Mouse (Mus musculus) hindbrain, embryonic 15.5 days (tissue): ENCODE results near the gene Cd2. TPM values are rescaled to one million over a fixed set of nuclear protein-coding genes. Genes with fewer than 3 reads are reported as not detected.

ENCODE experiments used
- ATAC-seq: fragments of 200-750 bp; cut with Nextera tagmentation; 2 replicates; pipeline ENCODE4 v1.8.0; 2017; ENCODE audit warnings: low read depth, moderate number of reproducible peaks, moderate TSS enrichment; ENCODE audit not compliant: low FRiP score
- H3K27ac ChIP-seq: fragments of 300-500 bp; sonication (generic); replicated peaks from 2 replicates; pipeline ENCODE4 v1.5.1; 2015; ENCODE audit warnings: mild to moderate bottlenecking, inconsistent platforms
- H3K27me3 ChIP-seq: fragments of 300-500 bp; sonication (generic); 2 replicates; pipeline ENCODE4 v1.6.1; 2015; ENCODE audit warnings: control low read depth, inconsistent platforms
- H3K36me3 ChIP-seq: fragments of 300-500 bp; sonication (generic); 2 replicates; pipeline ENCODE4 v1.6.1; 2015; ENCODE audit warnings: control low read depth, inconsistent platforms
- H3K4me1 ChIP-seq: fragments of 300-500 bp; sonication (generic); replicated peaks from 2 replicates; pipeline ENCODE4 v1.6.1; 2015; ENCODE audit warnings: control low read depth, inconsistent platforms
- H3K4me2 ChIP-seq: fragments of 300-500 bp; sonication (generic); 2 replicates; pipeline ENCODE4 v1.6.1; 2015; ENCODE audit warnings: moderate library complexity, mild to moderate bottlenecking, inconsistent platforms
- H3K4me3 ChIP-seq: fragments of 300-500 bp; sonication (generic); 2 replicates; pipeline ENCODE4 v1.5.1; 2015; ENCODE audit warnings: mild to moderate bottlenecking, inconsistent platforms
- H3K9ac ChIP-seq: fragments of 300-500 bp; sonication (generic); 2 replicates; pipeline ENCODE4 v1.6.1; 2015; ENCODE audit warnings: inconsistent platforms
- H3K9me3 ChIP-seq: fragments of 300-500 bp; sonication (generic); 2 replicates; pipeline ENCODE4 v1.6.1; 2016; ENCODE audit warnings: control low read depth, inconsistent platforms
- WGBS: fragments of 180-500 bp; shearing (Covaris S2); methylation state at CpG from one replicate; pipeline ENCODE4 v1.1.7; 2015; 5-methylcytosine and 5-hydroxymethylcytosine counted together
- polyA plus RNA-seq: library from polyadenylated mRNA; unstranded; fragments of >200 nt; fragmentation: Nextera tagmentation; extraction: Ambion mirVana; gene quantifications from 2 replicates; pipeline ENCODE4 v1.2.1, GENCODE M21; 2015

The Cd2 gene
- polyA plus RNA-seq, 1 experiment from 2014 or later, result not detected

- no peak overlapping the region for H3K27ac ChIP-seq
- no peaks in the 10 kb centered on the region for H3K9me3 ChIP-seq
- no peak overlapping the region for H3K4me2 ChIP-seq
- WGBS, result 90% methylated on average over 19 of the region's 19 CpGs
- no peaks in the 10 kb centered on the region for H3K27me3 ChIP-seq
- ATAC-seq, result no peak
- H3K9ac ChIP-seq, result no peak overlapping the region
- H3K36me3 ChIP-seq, result no peaks in the 10 kb centered on the region
- no peak overlapping the region for H3K4me3 ChIP-seq
- H3K4me1 ChIP-seq, result peaks cover 2% of the 10 kb centered on the region; the same call in 1 of the 2 replicates
These were observed 3.1 kb upstream of the Cd2 start for GRCm38 (mm10) chr3:101290587-101291520.

- Histone ChIP-seq H3K4me3 (no peak overlapping the region), H3K27ac (no peak overlapping the region), H3K4me1 (no peaks in the 10 kb centered on the region), H3K9ac (no peak overlapping the region), H3K4me2 (no peak overlapping the region), H3K36me3 (no peaks in the 10 kb centered on the region), H3K9me3 (no peaks in the 10 kb centered on the region), H3K27me3 (no peaks in the 10 kb centered on the region)
- no peak for ATAC-seq
- WGBS, result 93% methylated on average over 7 of the region's 7 CpGs
These were observed 2.3 kb upstream of the Cd2 start for GRCm38 (mm10) chr3:101290036-101290435.

- Histone ChIP-seq H3K4me2 (no peak overlapping the region), H3K9ac (no peak overlapping the region), H3K9me3 (no peaks in the 10 kb centered on the region), H3K27ac (no peak overlapping the region), H3K27me3 (no peaks in the 10 kb centered on the region), H3K36me3 (no peaks in the 10 kb centered on the region), H3K4me1 (no peaks in the 10 kb centered on the region), H3K4me3 (no peak overlapping the region)
- 82% methylated on average over 3 of the region's 3 CpGs for WGBS
- no peak for ATAC-seq
These were observed 1.7 kb upstream of the Cd2 start for GRCm38 (mm10) chr3:101289406-101289805.

- Histone ChIP-seq H3K9ac (no peak overlapping the region), H3K27ac (no peak overlapping the region), H3K9me3 (no peaks in the 10 kb centered on the region), H3K36me3 (no peaks in the 10 kb centered on the region), H3K27me3 (no peaks in the 10 kb centered on the region), H3K4me2 (no peak overlapping the region), H3K4me3 (no peak overlapping the region), H3K4me1 (no peaks in the 10 kb centered on the region)
- no peak for ATAC-seq
- 92% methylated on average over 12 of the region's 12 CpGs for WGBS
These were observed 1.1 kb downstream of the Cd2 start for GRCm38 (mm10) chr3:101286336-101287325.

DNA sequence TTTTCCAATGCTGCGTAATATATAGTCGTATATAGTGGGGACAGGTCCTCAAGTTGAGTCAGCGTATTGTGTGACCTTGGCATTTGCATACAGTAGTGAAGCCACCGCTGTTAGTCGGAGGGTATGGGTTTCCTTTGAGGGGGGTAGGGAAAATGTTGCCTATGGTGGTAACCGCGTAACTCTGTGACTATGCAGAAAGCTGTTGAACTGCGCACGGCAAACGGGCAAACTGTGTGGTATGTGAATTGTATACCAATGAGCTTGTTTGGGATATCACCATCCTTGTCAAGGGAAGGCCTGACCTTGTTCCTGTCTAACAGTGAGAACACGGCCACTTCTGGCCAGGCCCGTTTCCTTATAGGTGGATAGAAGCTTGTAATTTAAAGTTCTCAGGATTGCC is 1.9 kb downstream of the Cd2 start:
- Histone ChIP-seq H3K4me2 (no peak overlapping the region), H3K9me3 (no peaks in the 10 kb centered on the region), H3K27ac (no peak overlapping the region), H3K36me3 (no peaks in the 10 kb centered on the region), H3K4me3 (no peak overlapping the region), H3K9ac (no peak overlapping the region), H3K27me3 (no peaks in the 10 kb centered on the region), H3K4me1 (0 out of 2 replicates have a peak, but pooled peaks cover 1% of the 10 kb centered on the region)
- WGBS, result 95% methylated on average over 12 of the region's 12 CpGs
- no peak for ATAC-seq

DNA sequence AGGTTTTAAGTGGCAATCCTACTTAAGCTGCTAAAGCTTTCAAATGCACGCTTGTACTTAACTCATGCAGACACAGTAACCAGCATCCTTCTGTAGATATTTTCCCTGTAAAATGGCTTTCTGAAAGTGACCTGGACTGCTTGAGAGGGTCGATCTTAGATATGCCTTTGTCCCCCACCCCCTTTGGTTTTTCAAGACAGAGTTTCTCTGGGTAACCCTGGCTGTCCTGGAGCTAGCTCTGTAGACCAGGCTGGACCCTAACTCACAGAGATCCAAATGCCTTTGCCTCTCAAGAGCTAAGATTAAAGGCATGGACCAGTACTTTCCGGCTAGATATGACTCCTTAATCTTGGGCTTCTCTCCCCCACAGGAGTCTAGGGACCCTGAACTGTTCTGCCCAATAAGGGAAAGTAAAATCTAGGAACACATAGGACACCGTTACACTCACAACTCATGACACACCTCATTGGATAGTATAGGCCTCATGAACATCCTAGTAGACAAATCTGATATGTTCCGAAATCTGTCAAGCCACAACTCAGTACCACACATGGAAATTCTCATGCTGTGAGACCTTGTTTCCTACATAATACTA is 2.6 kb downstream of the Cd2 start:
- H3K9me3 ChIP-seq, result no peaks in the 10 kb centered on the region
- no peak overlapping the region for H3K4me3 ChIP-seq
- 0 out of 2 replicates have a peak, but pooled peaks cover 5% of the 10 kb centered on the region for H3K4me1 ChIP-seq
- H3K4me2 ChIP-seq, result no peak overlapping the region
- H3K27ac ChIP-seq, result no peak overlapping the region
- H3K9ac ChIP-seq, result no peak overlapping the region
- 90% methylated on average over 5 of the region's 5 CpGs for WGBS
- H3K36me3 ChIP-seq, result no peaks in the 10 kb centered on the region
- no peaks in the 10 kb centered on the region for H3K27me3 ChIP-seq
- no peak for ATAC-seq

DNA sequence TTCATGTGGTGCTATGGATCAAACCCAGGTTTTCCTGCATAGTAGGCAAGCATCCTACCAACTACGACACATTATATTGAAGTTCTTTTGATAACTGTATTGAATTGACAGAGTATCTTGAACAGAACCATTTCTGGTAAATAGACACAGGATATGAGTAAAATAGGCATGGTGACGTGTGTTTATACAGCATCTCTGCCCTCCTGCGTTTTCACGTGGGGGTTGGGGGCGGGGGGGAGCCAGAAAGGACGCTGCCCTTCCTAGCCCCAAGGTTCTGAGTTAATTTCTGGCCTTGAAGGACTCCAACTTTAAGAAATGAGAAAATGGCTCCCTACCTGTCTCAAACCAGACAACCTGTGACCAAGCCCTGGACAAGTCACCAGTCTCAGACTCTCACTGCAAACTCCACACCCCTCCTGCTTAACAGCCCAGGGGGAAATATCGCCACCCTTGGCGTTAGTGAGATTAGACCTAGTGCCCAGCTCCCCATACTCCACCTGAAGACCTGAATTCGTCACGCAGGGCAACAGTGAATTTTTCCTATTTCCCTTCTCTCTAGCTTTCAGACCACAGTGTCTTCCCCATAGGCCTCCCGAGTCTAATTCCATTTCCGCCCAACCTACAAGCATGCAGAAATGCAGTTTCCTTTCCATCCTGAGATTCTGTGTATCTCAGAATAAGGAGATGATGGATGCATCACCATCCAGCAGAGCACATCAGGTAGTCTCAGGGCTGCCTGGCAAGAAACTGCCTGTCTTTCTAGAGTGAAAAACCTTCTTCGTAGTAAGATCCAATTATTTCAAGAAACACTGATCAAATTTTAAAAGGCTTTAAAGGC is 3.7 kb downstream of the Cd2 start:
- Histone ChIP-seq H3K4me1 (0 out of 2 replicates have a peak, but pooled peaks cover 5% of the 10 kb centered on the region), H3K9ac (no peak overlapping the region), H3K9me3 (no peaks in the 10 kb centered on the region), H3K27me3 (no peaks in the 10 kb centered on the region), H3K36me3 (no peaks in the 10 kb centered on the region), H3K27ac (no peak overlapping the region), H3K4me3 (no peak overlapping the region), H3K4me2 (no peak overlapping the region)
- no peak for ATAC-seq
- WGBS, result 90% methylated on average over 13 of the region's 13 CpGs

DNA sequence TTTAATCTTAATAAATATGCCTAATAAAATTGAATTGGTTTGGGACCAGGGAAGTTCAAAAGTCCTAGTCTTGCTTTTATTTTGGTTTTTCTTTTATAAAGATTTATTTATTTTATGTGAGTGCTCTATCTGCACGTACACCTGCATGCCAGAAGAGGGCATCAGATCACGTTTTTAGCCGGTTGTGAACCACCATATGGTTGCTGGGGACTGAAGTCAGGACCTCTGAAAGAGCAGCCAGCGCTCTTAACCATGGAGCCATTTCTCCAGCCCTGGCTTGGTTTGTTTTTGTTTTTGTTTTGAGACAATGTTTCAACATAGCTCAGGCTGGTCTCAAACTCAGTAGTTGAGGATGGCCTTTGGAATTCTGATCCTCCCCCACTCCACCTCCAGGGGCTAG is 4.3 kb downstream of the Cd2 start:
- WGBS, result 74% methylated on average over 4 of the region's 4 CpGs
- Histone ChIP-seq H3K27ac (no peak overlapping the region), H3K36me3 (no peaks in the 10 kb centered on the region), H3K27me3 (no peaks in the 10 kb centered on the region), H3K4me2 (no peak overlapping the region), H3K9ac (no peak overlapping the region), H3K9me3 (no peaks in the 10 kb centered on the region), H3K4me3 (no peak overlapping the region), H3K4me1 (0 out of 2 replicates have a peak, but pooled peaks cover 5% of the 10 kb centered on the region)
- no peak for ATAC-seq

DNA sequence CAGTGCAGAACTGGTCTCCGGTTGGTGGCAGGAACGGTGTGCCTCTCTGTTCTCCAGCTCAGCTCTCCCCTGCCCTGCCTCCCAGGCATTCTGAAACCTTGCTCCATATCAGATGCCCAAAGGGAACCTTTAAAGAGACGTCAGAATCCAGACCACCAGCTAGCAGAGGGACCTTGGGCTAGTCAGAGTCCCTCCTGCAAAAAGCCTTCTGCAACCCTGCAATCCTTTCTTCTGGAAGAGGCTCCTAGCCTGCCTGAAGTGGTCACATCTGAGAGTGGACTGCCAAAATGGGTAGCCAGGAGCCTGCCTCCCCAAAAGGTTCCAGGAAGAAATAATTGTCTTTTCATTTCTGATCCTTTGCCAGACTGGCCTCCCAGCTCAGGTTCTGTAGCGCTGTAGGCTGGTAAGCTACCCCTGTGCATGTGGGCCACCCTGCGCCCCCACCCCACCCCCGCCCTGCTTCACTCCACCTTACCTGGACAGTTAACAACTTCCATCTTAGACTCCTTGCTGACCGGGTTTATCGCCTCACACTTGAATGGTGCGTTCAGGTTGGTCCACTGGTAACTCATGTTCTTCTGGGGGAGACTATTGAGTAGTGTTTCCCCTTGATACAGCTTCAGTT is 5.1 kb downstream of the Cd2 start:
- no peak overlapping the region for H3K27ac ChIP-seq
- WGBS, result 87% methylated on average over 9 of the region's 9 CpGs
- no peak overlapping the region for H3K9ac ChIP-seq
- no peak overlapping the region for H3K4me2 ChIP-seq
- H3K27me3 ChIP-seq, result no peaks in the 10 kb centered on the region
- no peak for ATAC-seq
- 0 out of 2 replicates have a peak, but pooled peaks cover 5% of the 10 kb centered on the region for H3K4me1 ChIP-seq
- H3K36me3 ChIP-seq, result no peaks in the 10 kb centered on the region
- H3K4me3 ChIP-seq, result no peak overlapping the region
- H3K9me3 ChIP-seq, result no peaks in the 10 kb centered on the region

GRCm38 (mm10) chr3:101281841-101282240 is 5.9 kb downstream of the Cd2 start:
- 72% methylated on average over 4 of the region's 4 CpGs for WGBS
- no peak overlapping the region for H3K4me2 ChIP-seq
- H3K27ac ChIP-seq, result no peak overlapping the region
- no peaks in the 10 kb centered on the region for H3K9me3 ChIP-seq
- ATAC-seq, result no peak
- no peaks in the 10 kb centered on the region for H3K27me3 ChIP-seq
- H3K4me3 ChIP-seq, result no peak overlapping the region
- H3K4me1 ChIP-seq, result 0 out of 2 replicates have a peak, but pooled peaks cover 7% of the 10 kb centered on the region
- no peak overlapping the region for H3K9ac ChIP-seq
- no peaks in the 10 kb centered on the region for H3K36me3 ChIP-seq
